Mouse (Mus musculus): ENCODE results near the gene Lrp11.
A peak's percentile ranks its signal among the peaks of the same experiment; 100 is the strongest.
"Not testable (repeated sequence)": the region's sequence is repeated elsewhere in the genome, so short reads cannot be mapped to it uniquely, and the experiment has no call there.

The Lrp11 gene

GRCm38 (mm10) chr10:7589592-7590233, at the start of gene Lrp11:
Lrp11 (plus strand) TSS chr10:7589800.
- DNase-seq (ENCODE audit: low read depth, low spot score), result peak; percentile 96

GRCm38 (mm10) chr10:7578002-7578401, 11.6 kb upstream of the Lrp11 start:
- DNase-seq (ENCODE audit: low read depth, low spot score), result peak; percentile 73

DNA sequence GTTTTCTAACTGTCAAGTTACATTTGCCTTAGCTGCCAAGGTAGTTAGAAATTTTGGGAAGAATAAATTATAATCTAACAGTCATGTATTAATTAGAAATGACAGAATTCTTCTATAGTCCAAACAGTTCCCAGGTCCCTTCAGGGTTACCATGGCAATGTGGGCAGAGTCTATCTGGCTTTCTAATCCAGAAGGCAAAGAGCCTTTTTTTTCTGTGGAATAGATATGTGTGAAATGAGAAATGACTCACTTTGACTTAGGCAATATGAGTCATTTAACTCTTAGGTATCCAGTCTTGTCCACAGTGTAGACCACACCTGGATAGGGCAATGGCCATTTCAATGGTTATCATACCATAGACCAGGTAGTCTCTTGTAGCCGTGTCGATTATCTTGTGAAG, 8.2 kb upstream of the Lrp11 start:
- no peak for DNase-seq (ENCODE audit: low read depth, low spot score)

GRCm38 (mm10) chr10:7582157-7582890, 7.3 kb upstream of the Lrp11 start:
- no peak for DNase-seq (ENCODE audit: low read depth, low spot score)

- no peak for DNase-seq (ENCODE audit: low read depth, low spot score)
Observed at GRCm38 (mm10) chr10:7582891-7583557, 6.6 kb upstream of the Lrp11 start.

DNA sequence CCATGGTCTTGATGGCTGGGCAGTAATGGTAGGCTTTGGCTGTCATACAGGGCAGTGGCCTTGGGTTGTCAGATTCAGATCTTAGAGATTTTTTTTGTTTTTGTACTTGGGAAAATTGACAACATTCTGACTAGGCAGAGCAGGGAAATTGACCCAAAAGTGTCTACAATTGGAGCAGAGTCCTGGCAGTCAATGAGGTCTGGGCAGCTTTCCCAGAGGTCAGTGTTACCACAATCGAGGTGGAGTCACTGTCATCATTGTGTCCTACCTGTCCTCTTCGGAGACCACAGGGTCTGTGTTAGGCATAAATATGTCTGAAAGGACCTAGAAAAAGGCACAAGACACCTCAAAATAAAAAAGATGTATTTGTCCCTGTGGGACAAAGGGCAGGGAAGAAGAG, 2.8 kb upstream of the Lrp11 start:
- DNase-seq (ENCODE audit: low read depth, low spot score), result no peak

- DNase-seq (ENCODE audit: low read depth, low spot score), result no peak
Observed at GRCm38 (mm10) chr10:7590234-7590689, 662 bp downstream of the Lrp11 start.

GRCm38 (mm10) chr10:7590792-7591191, 1.2 kb downstream of the Lrp11 start:
- DNase-seq (ENCODE audit: low read depth, low spot score), result no peak

GRCm38 (mm10) chr10:7594797-7595196, 5.2 kb downstream of the Lrp11 start:
- DNase-seq (ENCODE audit: low read depth, low spot score), result no peak

- DNase-seq (ENCODE audit: low read depth, low spot score), result no peak
Observed at GRCm38 (mm10) chr10:7596251-7596650, 6.7 kb downstream of the Lrp11 start.

DNA sequence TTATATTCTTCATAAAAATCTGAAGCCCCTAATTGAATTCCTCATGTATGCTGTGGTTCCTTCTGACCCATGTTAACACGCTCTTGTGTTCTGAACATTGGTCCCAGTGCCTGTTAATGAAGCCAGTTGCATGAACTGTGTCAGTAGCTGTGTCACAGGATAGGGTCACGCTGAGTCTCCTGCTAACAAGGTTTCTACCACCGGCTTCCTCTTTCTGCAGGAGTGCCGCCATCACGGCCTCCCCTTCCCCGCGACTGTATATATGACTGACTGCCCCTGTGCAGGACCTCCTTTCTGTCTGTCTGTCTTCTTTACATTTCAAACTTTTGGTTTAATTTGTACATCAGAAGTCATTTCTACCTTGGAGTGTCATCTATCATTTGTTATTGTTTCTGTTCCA, 8.6 kb downstream of the Lrp11 start:
- no peak for DNase-seq (ENCODE audit: low read depth, low spot score)

- DNase-seq (ENCODE audit: low read depth, low spot score), result peak; percentile 85
Observed at GRCm38 (mm10) chr10:7600647-7601046, 11.0 kb downstream of the Lrp11 start.

DNA sequence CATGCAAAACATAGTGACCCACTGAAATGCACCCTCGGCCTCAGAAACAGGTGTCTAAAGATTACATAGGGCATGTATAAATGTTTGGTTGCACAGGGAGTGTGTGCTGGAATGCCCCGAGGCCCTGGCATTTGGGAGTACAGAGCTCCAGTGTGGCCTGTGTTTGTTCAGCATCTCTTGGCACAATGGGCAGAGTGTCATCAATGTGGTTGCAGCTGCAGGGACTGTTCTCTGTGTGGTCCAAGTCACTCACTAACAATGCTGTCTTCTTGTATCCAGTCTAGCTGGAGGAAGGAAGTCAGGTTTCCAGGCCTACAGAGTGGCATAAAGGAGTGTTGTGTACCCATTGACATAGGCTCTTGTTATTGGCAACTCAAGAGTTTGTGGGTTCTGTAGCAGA, 15.6 kb downstream of the Lrp11 start:
- DNase-seq (ENCODE audit: low read depth, low spot score), result no peak

- no peak for DNase-seq (ENCODE audit: low read depth, low spot score)
Observed at GRCm38 (mm10) chr10:7606437-7606836, 16.8 kb downstream of the Lrp11 start.

DNA sequence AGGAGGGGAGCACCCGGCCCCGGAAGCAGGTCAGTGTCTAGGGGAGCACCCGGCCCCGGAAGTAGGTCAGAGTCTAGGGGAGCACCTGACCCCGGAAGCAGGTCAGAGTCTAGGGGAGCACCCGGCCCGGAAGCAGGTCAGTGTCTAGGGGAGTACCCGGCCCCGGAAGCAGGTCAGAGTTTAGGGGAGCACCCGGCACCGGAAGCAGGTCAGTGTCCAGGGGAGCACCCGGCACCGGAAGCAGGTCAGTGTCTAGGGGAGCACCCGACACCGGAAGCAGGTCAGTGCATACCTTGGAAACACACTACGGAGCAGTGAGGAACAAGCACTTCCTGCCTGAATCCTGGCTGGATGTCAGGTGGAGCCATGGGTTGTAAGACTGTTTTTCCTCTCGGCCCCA, 19.0 kb downstream of the Lrp11 start:
- no peak for DNase-seq (ENCODE audit: low read depth, low spot score)

DNA sequence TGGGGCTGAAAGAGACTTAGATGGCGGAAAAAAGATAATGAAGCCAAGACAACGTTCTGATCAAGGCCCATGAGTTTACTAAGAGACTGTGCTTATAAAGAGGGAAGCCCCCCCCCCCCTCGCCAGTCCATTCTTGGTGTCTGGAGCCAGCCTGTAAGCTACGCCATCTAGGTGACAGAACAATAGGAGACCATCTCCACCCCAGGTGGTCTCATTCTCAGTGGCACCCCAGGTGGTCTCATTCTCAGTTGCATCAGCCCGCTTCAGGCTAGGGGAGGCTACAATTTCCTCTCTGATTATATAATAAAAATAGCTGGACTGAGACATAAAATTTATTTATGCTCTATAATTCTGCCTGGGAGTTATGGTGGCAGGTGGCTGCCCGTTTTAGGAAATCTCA, 22.0 kb downstream of the Lrp11 start:
- no peak for DNase-seq (ENCODE audit: low read depth, low spot score)

DNA sequence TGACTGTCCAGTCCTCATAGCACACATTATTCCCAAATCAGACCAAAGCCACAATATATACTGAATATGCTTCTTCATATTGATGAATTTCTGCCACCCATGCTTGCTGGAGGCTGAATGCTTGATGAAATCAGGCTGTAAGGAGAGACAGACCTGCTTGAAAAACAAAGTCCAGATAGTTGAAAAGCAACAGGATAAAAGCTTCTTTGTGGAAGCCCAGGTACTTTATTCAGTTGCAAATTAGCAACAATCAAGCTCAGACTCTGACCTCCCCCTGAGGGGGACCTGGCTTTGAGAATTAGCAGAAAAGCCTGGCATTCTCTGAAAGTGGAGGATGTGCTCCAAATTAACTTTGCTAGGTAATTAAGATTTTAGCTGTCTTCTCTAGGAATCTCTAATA, 22.6 kb downstream of the Lrp11 start:
- not testable (repeated sequence) for DNase-seq (ENCODE audit: low read depth, low spot score)

- no peak for DNase-seq (ENCODE audit: low read depth, low spot score)
Observed at GRCm38 (mm10) chr10:7614834-7615233, 25.2 kb downstream of the Lrp11 start.

DNA sequence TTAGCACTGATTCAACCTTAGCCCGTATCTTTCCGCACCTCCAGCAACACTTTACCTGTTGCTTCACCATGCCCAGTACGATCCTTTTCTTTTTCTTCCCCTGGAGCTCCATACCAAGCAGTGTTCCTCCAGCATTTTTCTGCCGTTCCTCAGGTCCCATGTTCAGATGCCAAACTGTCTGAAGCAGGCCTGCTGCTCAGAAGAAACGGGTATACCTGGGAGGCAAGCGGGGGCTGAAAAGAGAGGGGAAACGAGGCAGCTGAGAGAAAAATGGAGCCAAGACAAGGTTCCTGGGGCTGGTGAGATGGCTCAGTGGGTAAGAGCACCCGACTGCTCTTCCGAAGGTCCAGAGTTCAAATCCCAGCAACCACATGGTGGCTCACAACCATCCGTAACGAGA, 27.5 kb downstream of the Lrp11 start:
- DNase-seq (ENCODE audit: low read depth, low spot score), result not testable (repeated sequence)

GRCm38 (mm10) chr10:7617556-7617955, 28.0 kb downstream of the Lrp11 start:
- DNase-seq (ENCODE audit: low read depth, low spot score), result not testable (repeated sequence)

DNA sequence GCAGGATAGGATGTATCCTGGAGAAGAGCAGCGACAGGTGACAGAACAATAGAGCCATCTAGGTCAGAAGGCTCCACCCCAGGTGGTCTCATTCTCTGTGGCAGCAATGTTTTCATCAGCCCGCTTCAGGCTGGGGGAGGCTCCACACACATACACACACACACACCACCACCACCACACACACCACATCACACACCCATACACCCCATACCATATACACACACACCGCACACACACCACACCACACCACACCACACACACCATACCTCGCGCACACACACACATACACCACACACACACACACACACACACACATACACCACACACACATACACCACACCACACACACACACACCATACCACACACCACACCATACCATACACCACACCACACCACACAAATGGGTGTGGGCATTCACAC, 30.2 kb downstream of the Lrp11 start:
- no peak for DNase-seq (ENCODE audit: low read depth, low spot score)

- DNase-seq (ENCODE audit: low read depth, low spot score), result no peak
Observed at GRCm38 (mm10) chr10:7620723-7621122, 31.1 kb downstream of the Lrp11 start.

- no peak for DNase-seq (ENCODE audit: low read depth, low spot score)
Observed at GRCm38 (mm10) chr10:7622378-7622777, 32.8 kb downstream of the Lrp11 start.
